Mouse (Mus musculus) retina, postnatal 1 day (tissue): ENCODE measurements around the gene Atg4b.
A peak's percentile ranks its signal among the peaks of the same experiment; 100 is the strongest.
"Not testable (repeated sequence)": the region's sequence is repeated elsewhere in the genome, so short reads cannot be mapped to it uniquely, and the experiment has no call there.

Source experiments
- DNase-seq: peaks from one replicate; pipeline ENCODE4 v3.0.0-alpha.2; 2012

The Atg4b gene

DNA sequence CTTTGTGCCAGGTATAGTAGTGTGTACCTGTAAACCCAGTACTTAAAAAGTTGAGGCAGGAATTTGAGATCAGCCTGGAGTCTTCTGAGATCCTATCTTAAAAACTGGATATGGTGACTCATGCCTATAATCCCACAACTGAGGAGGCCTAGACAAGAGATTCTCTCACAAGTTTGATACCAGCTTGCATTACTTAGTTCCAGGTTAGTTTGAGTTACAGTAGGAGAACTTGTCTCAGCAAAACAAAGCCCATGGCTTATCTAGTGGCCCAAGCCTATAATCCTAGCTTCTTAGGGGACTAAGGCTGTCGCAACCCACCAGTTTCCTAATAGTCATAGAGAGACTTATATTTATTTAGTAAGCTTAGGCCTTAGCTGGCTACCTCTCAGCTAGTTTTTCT, 8.8 kb downstream of the Atg4b start:
- no peak for DNase-seq

DNA sequence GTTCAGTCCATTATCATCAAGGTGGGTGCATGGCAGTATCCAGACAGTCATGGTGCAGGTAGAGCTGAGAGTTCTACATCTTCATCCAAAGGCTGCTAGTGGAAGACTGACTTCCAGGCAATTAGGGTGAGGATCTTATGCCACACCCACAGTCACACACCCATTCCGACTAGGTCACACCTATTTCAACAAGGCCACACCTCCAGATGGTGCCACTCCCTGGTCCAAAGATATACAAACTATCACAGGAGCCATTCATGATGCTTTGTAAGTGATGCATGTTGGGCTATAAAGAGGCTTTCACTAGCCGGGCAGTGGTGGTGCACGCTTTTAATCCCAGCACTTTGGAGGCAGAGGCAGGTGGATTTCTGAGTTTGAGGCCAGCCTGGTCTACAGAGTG, 12.2 kb downstream of the Atg4b start:
- not testable (repeated sequence) for DNase-seq

DNA sequence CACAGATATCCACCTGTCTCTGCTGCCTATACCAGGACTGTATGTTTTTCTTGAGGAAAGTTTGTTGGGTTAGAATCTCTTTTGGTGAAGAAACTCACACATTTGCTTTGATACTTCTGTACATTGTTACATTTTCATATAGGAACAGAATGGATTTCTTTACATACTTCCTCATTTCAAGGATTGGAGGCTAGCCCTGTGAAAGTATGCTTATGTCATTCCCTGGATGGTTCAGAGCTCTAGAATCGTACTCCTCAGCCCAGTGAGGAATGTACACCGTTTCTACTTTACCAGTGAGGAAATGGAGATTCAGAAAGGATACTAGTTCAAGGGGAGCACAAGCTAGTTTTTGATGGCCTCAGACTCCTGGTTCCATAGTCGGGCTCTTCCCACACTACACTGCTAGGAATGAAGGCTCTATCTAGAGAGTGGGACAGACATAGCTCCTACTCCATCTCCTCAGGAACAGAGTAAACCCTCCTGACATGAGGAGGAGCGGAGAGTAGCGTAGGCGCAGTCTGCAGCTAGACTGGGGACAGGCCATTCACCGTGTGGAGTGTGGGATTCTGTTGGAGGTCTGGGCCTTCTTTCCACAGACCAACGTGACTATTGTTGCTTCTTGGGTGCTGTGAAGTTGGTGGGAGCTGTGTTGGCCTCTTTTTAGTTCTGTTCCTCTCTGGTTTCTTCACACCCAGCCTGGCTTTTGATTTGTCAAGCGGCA, 13.7 kb downstream of the Atg4b start:
- no peak for DNase-seq

DNA sequence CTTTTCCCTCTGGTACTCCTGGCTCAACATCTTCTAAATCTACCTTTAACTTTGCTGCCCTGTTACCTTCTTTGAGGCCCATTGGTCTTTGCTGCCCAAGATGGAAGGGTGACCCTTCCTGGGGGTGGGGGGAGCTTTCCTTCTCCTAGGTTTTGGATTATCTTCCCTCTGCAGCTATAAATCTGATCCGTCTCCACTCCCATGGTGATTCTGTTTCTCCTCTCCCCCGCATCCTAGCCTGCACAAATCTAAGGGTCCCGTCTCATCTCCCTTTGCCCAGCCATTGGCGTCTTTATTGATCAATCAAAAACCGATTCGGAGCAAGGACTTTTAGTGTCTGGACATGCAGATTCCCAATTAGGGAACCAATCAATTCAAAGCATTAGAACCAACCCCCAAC, 16.3 kb downstream of the Atg4b start:
- no peak for DNase-seq

DNA sequence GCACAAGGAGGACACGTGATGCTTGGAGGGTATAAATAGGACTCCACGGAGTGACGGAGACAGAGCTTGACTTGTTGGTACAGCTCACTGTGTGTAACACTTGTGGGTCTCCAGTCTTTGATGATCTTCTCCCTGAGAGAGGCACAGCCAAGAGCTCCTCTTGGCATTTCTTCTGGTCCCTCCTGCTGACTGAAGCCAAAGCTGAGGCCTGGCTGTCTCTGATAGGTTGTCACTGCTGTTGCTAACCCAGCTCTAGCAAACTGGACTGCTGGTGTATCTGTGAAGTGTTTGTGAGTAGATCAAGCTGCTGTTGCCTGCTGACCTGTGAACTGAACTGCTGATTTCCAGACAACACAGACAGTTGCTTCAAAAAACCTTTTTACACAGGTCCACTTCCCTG, 18.6 kb downstream of the Atg4b start:
- DNase-seq = no peak

DNA sequence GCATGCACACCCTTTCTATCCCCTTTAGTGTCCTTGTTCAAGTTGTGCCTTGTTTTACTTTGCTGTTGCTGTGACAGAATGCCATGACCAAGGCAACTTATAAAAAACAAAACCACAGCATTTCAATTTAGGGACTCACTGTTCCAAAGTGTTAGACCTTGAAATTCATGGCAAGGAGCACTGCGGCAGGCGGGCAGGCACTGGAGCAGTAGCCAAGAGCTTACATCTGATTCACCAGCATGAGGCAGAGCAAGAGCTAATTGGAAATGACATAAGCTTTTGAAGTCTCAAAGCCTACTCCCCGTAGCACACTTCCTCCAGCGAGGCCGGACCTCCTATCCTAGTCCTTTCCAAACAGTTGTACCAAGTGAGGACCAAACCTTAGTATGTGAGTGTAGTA, 25.4 kb downstream of the Atg4b start:
- peak; percentile 42 for DNase-seq

DNA sequence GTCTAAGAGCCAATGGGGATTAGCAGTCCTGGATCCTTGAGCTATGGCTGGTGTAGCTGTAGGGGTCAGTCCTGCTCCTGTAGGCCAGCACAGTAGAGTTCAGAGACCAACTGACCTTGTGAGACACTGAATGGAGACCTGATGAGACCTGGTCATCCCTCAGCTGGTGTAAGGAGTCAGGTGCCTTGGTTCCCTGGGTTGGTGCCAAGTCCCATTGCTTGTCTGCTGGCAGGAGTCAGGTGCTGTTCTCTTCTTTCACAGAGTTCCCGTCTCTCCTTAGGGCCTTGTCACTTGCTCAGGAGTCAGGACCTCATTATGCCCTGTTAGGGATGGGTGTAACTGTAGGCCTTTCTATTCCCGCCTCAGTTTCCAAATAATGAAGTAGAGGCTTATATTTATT, 35.6 kb downstream of the Atg4b start:
- DNase-seq = no peak

DNA sequence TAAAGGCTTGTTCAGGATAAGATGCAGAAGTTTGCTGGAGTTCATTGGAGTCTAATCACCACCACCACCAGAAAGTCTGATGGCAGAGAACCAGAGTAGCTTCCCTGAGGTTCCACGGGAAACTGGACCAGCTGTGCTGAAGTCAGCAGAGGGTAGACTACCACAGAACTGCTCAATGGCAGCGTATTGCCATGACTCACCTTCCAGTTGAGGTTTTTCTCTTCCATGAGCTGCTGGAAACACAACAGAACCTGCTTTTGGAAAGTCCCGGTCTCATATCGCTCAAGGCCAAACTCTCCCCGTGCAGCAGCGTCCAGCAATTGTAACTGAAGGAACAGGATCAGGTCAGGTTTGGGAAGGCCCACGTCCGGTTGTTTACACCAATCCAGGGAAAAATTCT, 43.2 kb downstream of the Atg4b start:
- no peak for DNase-seq

DNA sequence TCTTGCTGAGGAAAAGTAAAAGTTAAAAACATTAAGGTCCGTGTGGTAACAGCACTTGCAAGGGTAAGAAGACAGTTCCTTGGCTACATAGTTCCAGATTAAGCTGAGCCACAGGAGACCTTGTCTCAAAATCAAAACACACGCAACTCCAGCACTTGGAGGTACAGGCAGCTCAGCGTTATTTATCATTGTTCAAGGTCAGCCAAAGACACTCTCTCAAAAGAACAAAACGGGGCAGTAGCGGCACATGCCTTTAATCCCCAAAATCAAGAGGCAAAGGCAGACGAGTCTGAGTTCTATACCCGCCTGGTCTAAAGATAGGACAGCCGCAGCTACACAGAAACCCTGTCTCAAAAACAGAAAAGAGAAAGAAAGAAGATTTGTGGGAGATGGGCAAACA, 44.6 kb downstream of the Atg4b start:
- no peak for DNase-seq

DNA sequence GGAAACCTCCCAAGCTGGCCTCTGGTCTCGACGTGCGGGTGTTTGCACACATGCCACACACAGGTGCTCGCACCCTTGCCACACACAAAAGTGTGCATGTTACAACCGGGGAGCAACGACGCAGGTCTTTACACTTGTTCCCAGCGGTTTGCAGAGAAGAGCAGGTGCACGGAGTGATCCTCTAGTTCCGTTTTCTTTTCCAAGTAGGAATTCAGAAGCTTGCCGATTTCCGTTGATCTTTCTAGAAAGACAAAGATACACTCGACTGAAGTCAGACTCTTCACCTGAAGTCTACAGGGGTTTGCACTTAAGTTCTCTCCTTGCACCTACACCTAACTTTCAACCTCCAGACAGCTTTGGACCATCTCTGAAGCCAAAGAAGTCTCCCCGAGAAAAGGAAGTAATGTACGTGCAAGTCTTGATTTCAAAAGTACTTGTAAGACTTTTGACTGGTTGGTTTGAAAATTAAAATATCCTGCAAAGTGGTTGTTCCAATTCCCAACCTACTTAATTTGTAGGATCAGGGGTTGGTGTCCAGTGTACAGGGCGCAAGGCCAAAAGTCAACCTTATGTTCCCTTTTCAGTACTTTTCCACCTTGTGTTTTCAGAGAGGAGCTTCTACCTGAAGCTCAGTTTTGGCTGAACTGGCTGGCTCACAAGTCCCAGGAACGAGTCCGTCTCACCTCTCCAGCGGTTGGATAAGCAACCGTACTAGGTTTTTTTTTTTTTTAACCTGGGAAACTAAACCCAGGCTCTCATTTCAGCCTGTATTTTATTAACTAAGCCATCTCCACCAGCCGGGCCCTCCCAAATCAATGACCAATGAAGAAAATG, 49.6 kb downstream of the Atg4b start:
- no peak for DNase-seq

DNA sequence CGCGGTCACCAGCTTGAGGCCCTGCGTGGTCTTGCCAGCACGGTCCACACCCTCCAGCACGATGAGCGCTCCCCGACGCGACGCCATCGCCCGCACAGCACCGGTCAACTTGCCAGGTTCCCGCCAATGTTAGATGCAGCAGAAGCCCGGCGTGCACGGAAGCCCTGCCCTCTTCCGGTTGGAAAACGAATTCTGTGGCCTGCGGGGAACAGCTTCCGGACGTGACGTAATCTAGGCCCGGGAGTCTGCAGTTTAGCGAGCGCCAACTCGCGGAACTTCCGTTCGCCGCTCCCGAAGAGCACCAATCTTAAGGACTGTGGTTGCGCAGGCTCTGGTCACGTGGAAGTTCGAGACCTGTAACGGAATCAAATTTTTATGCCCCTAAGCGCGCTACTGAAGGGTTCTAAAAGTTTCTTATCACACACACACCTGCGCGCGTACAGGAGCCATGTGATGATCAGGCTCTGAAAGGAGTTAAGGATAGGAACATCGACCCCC, 50.5 kb downstream of the Atg4b start, which contains the start of gene Dtymk:
TSS of gene Dtymk (minus strand) at position 194 of the 498 bp plus-strand sequence.
- DNase-seq = peak; percentile 97

DNA sequence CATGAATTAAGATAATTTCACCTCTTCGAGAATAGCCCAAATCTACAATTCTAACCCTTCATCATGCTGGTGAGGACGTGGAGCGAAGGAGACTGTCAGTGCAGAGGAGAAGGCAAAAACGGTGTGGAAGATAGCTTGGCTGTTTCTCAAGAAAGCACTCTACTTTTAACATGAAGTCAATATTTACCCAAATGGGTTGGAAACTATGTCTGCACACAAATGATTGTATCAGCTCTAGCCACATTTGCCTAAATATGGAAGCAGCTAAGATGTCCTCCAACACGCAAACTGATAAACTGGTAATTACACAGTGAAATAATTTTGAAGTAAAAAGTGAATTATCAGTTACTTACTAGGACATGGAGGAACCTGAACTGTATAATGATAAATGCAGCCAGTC, 51.5 kb downstream of the Atg4b start:
- DNase-seq = no peak

DNA sequence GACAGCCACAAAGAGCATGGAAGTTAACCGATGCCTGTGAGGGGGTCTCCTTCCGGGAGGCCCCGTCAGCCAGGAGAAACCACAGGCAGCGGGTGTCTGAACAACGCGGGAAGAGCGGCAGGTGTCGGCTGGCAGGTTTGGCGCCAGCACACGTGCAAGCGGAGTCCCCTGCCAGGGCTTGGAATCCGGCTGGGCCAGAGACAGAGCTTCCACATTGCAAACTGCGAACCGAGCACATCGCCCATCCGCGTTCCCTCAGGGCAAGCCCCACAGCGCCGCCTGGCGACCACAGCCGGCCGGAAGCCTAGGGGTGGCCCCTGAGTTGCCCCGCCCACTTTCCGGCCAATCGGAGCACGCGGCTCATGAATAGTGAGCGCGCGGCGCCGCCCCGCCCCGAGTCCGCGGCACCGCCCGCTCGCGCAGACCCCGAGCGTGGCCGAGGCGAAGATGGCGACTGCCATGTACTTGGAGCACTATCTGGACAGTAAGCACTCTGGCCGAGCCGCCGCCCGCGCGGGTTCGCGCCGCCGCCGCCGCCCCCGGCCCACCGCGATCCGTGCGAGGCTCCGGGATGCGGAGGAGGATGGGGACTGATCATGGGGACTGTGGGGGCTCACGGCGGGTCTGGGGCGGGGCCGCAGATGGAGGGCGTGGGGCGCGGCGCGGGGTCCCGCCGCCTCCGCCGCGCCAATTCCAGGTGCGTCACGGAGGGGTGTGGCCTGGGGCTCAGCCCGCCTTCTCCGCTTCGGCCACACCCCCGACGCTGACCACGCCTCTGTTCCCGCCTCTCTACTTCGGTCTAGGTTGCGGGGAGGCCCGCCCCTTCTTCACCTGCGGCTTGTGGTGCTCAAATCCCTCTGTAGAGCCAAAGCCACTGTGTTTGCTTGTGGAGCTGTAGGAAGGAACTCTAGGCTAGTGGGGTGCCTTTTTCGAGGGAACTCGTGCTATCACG, 52.5 kb downstream of the Atg4b start, which contains the start of gene Ing5:
TSS of gene Ing5 (plus strand) at position 410 of the 952 bp plus-strand sequence.
- DNase-seq = peak; percentile 98

DNA sequence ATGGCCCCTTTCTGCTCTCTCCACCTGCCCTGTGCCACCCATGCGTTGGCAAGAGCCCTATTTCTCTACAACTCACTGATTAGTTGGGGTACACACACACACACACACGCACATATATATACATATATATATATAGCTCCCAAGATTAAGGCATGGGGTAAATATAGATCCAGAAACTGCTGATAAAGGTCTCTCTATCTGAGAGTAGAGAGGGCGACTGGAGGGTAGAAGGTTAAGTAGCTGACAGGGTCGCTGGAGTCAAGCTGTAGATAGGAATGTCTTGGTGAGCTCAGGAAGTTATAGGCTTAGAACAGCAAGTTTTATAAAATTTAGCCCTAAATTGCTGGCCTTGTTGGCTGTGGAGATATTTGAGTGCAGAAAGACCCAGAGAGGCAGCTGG, 53.5 kb downstream of the Atg4b start:
- DNase-seq = no peak

DNA sequence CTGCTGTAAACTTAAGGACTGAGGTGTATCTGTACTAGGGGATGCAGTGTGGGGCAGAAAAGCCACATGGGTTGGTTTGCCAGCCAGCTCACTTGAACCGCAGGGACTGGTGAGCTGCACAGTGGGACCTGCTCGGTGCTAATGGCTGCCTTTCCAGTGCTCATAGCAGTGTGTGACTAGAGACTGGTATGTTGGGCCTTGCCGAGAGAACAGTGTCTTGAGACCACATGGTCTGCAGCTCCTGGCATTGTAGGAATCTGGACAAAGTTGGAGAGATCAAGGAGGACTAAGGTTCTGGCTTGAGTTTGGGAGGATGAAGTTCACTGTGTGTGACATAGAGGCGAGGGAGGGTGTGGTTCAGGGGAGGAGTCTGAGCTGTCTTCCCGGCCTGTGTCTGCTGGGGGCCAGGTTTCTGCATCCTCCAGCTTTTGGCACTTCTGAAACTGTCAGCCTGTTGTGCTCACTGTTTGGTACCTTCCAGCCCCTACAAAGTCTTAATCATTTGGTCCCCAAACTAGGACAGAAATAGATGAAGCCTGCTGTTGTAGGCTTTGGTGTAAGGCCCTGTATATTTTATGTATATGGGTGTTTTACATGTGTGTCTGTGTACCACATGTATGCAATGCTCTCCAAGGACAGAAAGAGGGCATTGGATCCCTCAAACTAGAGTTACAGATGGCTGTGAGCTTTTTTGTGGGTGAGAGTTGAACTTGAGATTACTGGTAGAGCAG, 54.1 kb downstream of the Atg4b start:
- DNase-seq = no peak

DNA sequence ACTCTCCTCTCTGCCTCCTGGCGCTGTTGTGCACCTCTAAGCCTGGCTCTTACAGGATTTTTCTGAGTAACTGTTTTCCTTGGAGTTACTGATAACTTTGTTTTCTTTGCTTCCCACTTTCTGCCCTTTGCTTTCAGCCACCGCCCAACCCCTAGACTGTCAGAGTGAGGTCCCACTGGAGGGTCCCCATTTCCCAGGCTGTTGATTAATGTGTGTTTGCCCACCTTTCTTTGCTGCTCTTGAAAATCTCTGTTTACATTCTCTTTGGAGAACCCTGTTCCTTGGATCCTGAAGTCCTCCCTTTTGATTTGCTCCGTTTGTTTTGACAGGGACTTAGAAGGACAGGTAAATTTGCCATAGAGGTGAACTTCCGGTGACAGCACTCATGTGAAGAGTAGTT, 57.6 kb downstream of the Atg4b start:
- no peak for DNase-seq

DNA sequence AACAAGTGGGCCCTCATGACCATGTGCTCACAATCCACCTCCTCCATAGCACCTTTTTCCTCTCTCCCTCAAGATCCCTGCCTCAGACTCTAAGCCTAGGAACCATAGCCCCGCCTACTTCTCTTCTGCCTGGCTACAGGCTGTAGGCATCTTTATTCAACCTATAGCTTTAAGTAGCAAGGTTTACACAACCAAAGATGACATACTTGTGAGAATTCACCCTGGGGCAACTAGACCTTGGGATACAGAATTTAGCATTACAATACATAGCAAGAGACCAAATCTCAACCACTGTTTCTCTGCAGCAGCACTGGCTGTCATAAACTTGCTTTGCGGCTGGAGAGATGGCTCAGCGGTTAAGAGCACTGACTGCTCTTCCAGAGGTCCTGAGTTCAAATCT, 58.7 kb downstream of the Atg4b start:
- no peak for DNase-seq

DNA sequence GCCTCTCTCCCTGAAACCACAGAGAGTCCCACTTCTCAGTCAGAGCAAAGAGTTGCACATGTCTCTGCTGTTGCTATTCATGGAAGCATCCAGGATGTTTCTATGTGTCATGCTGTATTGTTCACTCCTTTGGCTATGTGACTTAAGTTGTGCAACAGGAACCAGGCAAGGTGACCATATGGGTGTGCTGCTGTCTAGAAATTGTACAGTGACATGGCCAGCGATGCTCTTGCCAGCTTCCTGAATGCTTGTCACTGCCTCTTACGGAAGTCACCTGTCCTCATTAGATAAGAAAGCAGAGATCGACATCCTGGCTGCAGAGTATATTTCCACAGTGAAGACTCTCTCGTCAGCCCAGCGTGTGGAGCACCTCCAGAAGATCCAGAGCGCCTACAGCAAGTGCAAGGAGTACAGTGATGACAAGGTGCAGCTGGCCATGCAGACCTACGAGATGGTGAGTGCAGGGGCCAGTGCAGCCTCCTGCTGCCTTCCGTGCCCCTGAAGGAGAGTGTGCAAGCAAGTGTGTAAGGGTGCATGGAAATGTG, 60.3 kb downstream of the Atg4b start:
- no peak for DNase-seq

DNA sequence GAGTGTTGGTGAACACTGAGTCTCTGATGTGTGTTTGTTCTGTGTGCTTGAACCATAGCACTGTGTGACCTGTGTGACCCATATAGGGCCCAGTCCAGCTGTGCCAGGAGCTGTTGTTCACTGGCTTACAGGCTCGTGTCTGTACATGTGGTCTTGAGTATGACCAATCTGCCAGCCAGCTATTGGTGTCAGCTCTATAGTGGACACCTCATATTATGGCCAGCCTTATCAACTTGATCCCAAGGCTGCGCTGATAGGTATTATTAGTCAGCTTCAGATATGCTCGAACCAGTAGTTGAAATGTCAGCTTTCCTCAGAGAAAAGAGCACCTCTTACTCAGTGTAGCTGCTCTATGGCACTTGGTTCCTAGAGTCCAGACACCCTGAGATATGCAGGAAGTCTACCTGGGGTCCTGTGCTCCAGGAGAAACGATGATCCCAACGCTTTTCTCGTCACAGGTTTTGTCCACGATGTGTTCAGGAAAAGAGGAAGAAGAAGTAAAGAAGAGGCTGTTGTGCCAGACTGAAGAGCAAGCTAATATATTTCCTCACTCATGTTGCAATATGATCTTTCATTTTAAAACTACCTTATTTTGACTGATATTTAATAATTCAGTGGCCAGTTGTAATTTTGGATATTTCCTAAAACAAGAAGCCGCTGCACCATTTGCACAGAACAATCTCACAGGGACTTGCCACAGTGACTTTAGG, 66.7 kb downstream of the Atg4b start:
- DNase-seq = no peak

DNA sequence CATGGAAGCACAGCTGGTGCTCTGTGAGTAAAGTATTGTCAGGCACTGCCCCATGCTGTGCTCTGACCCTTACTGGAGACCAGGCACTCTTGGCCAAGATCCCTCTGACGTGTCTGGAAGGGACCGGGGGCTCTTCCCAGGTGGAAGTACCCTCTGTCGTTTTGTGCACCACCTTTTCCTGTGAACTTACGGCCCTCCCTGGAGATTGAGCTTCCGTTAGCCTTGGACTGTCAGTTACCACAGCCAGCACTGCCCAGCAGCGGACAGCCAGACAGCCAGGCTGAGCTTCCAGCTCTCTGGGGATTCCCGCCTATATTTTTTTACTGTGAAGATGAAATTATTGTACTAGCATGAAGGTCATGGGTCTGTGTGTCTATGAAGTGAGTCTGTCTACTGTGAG, 67.4 kb downstream of the Atg4b start:
- no peak for DNase-seq

DNA sequence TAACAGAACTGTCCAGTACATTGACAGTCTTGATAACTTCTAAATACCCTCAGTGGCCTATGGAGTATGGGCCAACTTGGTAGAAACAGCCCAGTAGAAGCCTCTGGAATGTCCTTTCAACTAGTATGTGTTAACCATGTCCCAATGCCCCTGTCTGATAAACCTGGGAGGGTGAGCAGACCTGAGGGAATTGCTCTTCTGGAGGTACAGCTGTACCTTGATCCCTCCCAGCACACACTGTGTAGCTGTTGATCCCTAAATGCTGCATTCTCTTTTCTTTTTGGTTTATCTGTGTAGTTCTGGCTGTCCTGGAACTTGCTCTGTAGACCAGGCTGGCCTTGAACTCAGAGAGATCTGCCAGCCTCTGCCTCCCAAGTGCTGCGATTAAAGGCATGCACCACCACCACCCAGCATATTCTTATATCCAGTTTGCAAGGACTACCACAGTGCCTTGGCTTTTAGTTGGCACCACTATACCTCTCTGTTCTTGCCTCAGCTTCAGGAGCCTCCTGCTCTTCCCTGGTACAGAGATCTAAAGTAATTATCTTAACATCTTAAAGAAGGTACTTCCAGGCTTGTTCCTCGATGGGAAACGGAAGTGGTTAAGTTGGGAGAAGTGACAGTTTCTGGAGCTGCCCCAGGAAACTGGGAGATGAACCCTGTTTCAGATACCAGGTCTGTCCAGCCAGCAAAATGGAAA, 72.6 kb downstream of the Atg4b start:
- no peak for DNase-seq
